In the genomic region with DNA sequence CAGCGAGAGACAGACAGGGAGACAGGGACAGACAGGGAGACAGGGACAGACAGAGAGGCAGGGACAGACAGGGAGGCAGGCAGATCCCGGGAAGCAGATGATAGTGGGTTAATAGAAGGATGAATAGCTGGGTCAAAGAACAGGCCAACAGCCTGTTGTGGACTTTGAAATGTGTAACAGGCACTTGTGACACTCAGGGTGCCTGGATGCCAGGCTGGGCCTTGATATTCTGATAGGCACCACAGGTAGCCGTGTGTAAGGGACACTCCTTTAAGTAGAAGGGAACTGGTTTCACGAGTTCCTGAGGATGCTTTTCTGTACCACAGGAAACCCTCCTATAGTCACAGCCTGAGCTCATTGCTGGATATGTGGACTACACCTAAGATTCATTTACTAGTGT, we compare ENCODE assay signal across 20 mouse cellular contexts. TPM values are rescaled to one million over a fixed set of nuclear protein-coding genes. Genes with fewer than 3 reads are reported as not detected.
DNase-seq lines count a peak whose midpoint lies in the region; ATAC-seq and TF ChIP-seq lines count a peak whose summit lies in the region.
"Had no signal": no experiment of that assay in that cellular context is flagged by ENCODE, and none has a peak within 500 bp of the region (broad histone marks: within the 10 kb centered on the region; RNA-seq: fewer than 3 reads in every experiment).

No protein-coding gene starts in this region.

- H3K9ac ChIP-seq in liver, postnatal 0 days (replicated peaks), result 0 out of 2 replicates have a peak overlapping the region, but pooled peaks have one; percentile 16
- no peak overlapping the region for H3K9ac ChIP-seq in liver, embryonic 11.5 days (ENCODE audit: low read depth, low read length)
- H3K9ac ChIP-seq in intestine, embryonic 16.5 days (ENCODE audit: low read depth, low read length), result no peak overlapping the region
- 0 out of 2 replicates have a peak overlapping the region, but pooled peaks have one; percentile 4 for H3K9ac ChIP-seq in limb, embryonic 13.5 days
- H3K9ac ChIP-seq: embryonic facial prominence, embryonic 13.5 days; forebrain, embryonic 12.5 days had no signal

- peak overlapping the region; percentile 62; the same call in 1 of the 2 replicates for H3K27ac ChIP-seq in liver, postnatal 0 days (ENCODE audit: low read depth)
- H3K27ac ChIP-seq in liver, embryonic 11.5 days (ENCODE audit: low read depth, low read length), result no peak overlapping the region
- no peak overlapping the region for H3K27ac ChIP-seq in intestine, embryonic 16.5 days (ENCODE audit: low read length)
- no peak overlapping the region for H3K27ac ChIP-seq in limb, embryonic 13.5 days
- H3K27ac ChIP-seq: embryonic facial prominence, embryonic 13.5 days; forebrain, embryonic 12.5 days; heart, embryonic 10.5 days had no signal

- no peak for TF ChIP-seq EP300 in liver, postnatal 0 days (IDR thresholded peaks at IDR 0.05; ENCODE audit: low read depth)

- H3K4me3 ChIP-seq in liver, postnatal 0 days (ENCODE audit: low read depth, low read length), result no peak overlapping the region
- no peak overlapping the region for H3K4me3 ChIP-seq in liver, embryonic 11.5 days (ENCODE audit: low read depth, low read length)
- no peak overlapping the region for H3K4me3 ChIP-seq in intestine, embryonic 16.5 days (ENCODE audit: low read length)
- no peak overlapping the region for H3K4me3 ChIP-seq in limb, embryonic 13.5 days
- H3K4me3 ChIP-seq: embryonic facial prominence, embryonic 13.5 days; forebrain, embryonic 12.5 days; heart, embryonic 10.5 days had no signal

- no peaks in the 10 kb centered on the region for H3K4me1 ChIP-seq in liver, postnatal 0 days (ENCODE audit: insufficient read depth)
- no peaks in the 10 kb centered on the region for H3K4me1 ChIP-seq in liver, embryonic 11.5 days (replicated peaks; ENCODE audit: control insufficient read depth, insufficient read depth, low read length)
- H3K4me1 ChIP-seq in intestine, embryonic 16.5 days (ENCODE audit: control insufficient read depth, insufficient read depth, low read length), result no peaks in the 10 kb centered on the region
- H3K4me1 ChIP-seq in limb, embryonic 13.5 days, result no peaks in the 10 kb centered on the region
- H3K4me1 ChIP-seq: embryonic facial prominence, embryonic 13.5 days; forebrain, embryonic 12.5 days; heart, embryonic 10.5 days had no signal

- WGBS in liver, postnatal 0 days (ENCODE audit: insufficient replicate concordance), result 76% methylated on average over 4 of the region's 4 CpGs
- WGBS in liver, embryonic 11.5 days, result 73% methylated on average over 4 of the region's 4 CpGs
- WGBS in intestine, embryonic 16.5 days, result 67% methylated on average over 4 of the region's 4 CpGs
- WGBS in limb, embryonic 13.5 days, result 73% methylated on average over 4 of the region's 4 CpGs

- ATAC-seq in liver, postnatal 0 days, result peak; percentile 78
- ATAC-seq in liver, embryonic 11.5 days (replicated peaks; ENCODE audit: low FRiP score), result no peak
- peak; percentile 65; the same call in 1 of the 2 replicates for ATAC-seq in intestine, embryonic 16.5 days
- ATAC-seq in limb, embryonic 13.5 days (ENCODE audit: low FRiP score, low read depth), result no peak
- ATAC-seq: forebrain, embryonic 16.5 days had no signal

- H3K27me3 ChIP-seq in liver, postnatal 0 days (ENCODE audit: insufficient read depth, low read length), result no peaks in the 10 kb centered on the region
- no peaks in the 10 kb centered on the region for H3K27me3 ChIP-seq in liver, embryonic 11.5 days (replicated peaks; ENCODE audit: control insufficient read depth, insufficient read depth, low read length)
- no peaks in the 10 kb centered on the region for H3K27me3 ChIP-seq in intestine, embryonic 16.5 days (replicated peaks; ENCODE audit: control insufficient read depth, insufficient read depth, low read length)
- H3K27me3 ChIP-seq in limb, embryonic 13.5 days, result no peaks in the 10 kb centered on the region
- H3K27me3 ChIP-seq: embryonic facial prominence, embryonic 13.5 days; forebrain, embryonic 12.5 days had no signal

- DNase-seq in kidney, adult 9 months, result peak; percentile 54
- DNase-seq in kidney, postnatal 10 days, result no peak
- DNase-seq in liver, postnatal 0 days, result no peak
- no peak for DNase-seq in liver, embryonic 11.5 days (ENCODE audit: low spot score)
- no peak for DNase-seq in spleen, adult 12 weeks (ENCODE audit: low spot score)
- DNase-seq in natural killer cell, adult 2 months (ENCODE audit: low spot score in 2 of 2), result no peak
- DNase-seq: adrenal gland, adult 2 months; adrenal gland, postnatal 25 days; cerebellum, adult 18-20 months; cerebellum, adult 9-11 months; cerebellum, postnatal 36 days; gastrocnemius, postnatal 10 days; heart, adult 18-20 months; heart, postnatal 10 days had no signal

- H3K4me2 ChIP-seq in liver, postnatal 0 days (ENCODE audit: low read depth, low read length), result no peak overlapping the region
- H3K4me2 ChIP-seq in liver, embryonic 11.5 days, result no peak overlapping the region
- H3K4me2 ChIP-seq in intestine, embryonic 16.5 days (ENCODE audit: low read depth, low read length), result no peak overlapping the region
- H3K4me2 ChIP-seq in limb, embryonic 13.5 days (replicated peaks), result no peak overlapping the region
- H3K4me2 ChIP-seq: embryonic facial prominence, embryonic 13.5 days; forebrain, embryonic 12.5 days had no signal

- H3K36me3 ChIP-seq in liver, postnatal 0 days (replicated peaks; ENCODE audit: insufficient read depth, low read length), result peaks cover 92% of the 10 kb centered on the region
- peaks cover 60% of the 10 kb centered on the region for H3K36me3 ChIP-seq in liver, embryonic 11.5 days (ENCODE audit: control insufficient read depth, insufficient read depth, low read length)
- H3K36me3 ChIP-seq in intestine, embryonic 16.5 days (ENCODE audit: control insufficient read depth, insufficient read depth, low read length), result peaks cover 31% of the 10 kb centered on the region
- peaks cover 96% of the 10 kb centered on the region for H3K36me3 ChIP-seq in limb, embryonic 13.5 days

- no peak for TF ChIP-seq CTCF in liver, postnatal 0 days (IDR thresholded peaks at IDR 0.05; ENCODE audit: low read depth)

- H3K9me3 ChIP-seq in liver, postnatal 0 days (ENCODE audit: low read length), result no peaks in the 10 kb centered on the region
- H3K9me3 ChIP-seq in liver, embryonic 11.5 days (ENCODE audit: control insufficient read depth, low read length), result no peaks in the 10 kb centered on the region
- no peaks in the 10 kb centered on the region for H3K9me3 ChIP-seq in intestine, embryonic 16.5 days (ENCODE audit: control insufficient read depth, low read length)
- H3K9me3 ChIP-seq in limb, embryonic 13.5 days, result no peaks in the 10 kb centered on the region
- H3K9me3 ChIP-seq: embryonic facial prominence, embryonic 13.5 days; forebrain, embryonic 12.5 days; heart, embryonic 10.5 days had no signal

RNA-seq across cellular contexts. Expression of a gene that starts 11.9 kb away (rescaled TPM):
- polyA plus RNA-seq in liver, postnatal 0 days (2015; fragmentation: Nextera tagmentation; extraction: Ambion mirVana), result 9.1 and 9.8 TPM in 2 replicates
- 21.2 and 24.2 TPM in 2 replicates for polyA plus RNA-seq in liver, embryonic 11.5 days (2014; fragmentation: Nextera tagmentation; extraction: Ambion mirVana)
- 8.5 and 11.1 TPM in 2 replicates for polyA plus RNA-seq in intestine, embryonic 16.5 days (2015; fragmentation: Nextera tagmentation; extraction: Ambion mirVana)
- polyA plus RNA-seq in limb, embryonic 13.5 days (2015; fragmentation: Nextera tagmentation; extraction: Ambion mirVana), result 12.1 and 14.0 TPM in 2 replicates

RNA-seq across cellular contexts. Expression of a gene that starts 48.4 kb away (rescaled TPM):
- 15.5 and 19.5 TPM in 2 replicates for polyA plus RNA-seq in liver, postnatal 0 days (2015; fragmentation: Nextera tagmentation; extraction: Ambion mirVana)
- polyA plus RNA-seq in liver, embryonic 11.5 days (2014; fragmentation: Nextera tagmentation; extraction: Ambion mirVana), result 58.2 and 63.3 TPM in 2 replicates
- 27.0 and 27.5 TPM in 2 replicates for polyA plus RNA-seq in intestine, embryonic 16.5 days (2015; fragmentation: Nextera tagmentation; extraction: Ambion mirVana)
- polyA plus RNA-seq in limb, embryonic 13.5 days (2015; fragmentation: Nextera tagmentation; extraction: Ambion mirVana), result 24.6 and 25.2 TPM in 2 replicates

Comparison
In these comparisons a context has a peak if more than half of its experiments do, and no peak if none do; other contexts are left out.
1. ATAC-seq: peak in liver, postnatal 0 days (single experiment) and intestine, embryonic 16.5 days (single experiment); none in liver, embryonic 11.5 days (single experiment) and limb, embryonic 13.5 days (single experiment).
2. H3K9ac ChIP-seq: peak in liver, postnatal 0 days (single experiment) and limb, embryonic 13.5 days (single experiment); none in liver, embryonic 11.5 days (single experiment) and intestine, embryonic 16.5 days (single experiment).